In genomic region chr2:30328791-30329190, GRCm38 (mm10) we compare ENCODE assay signal across 25 mouse cellular contexts. TPM values are rescaled to one million over a fixed set of nuclear protein-coding genes. Genes with fewer than 3 reads are reported as not detected.
"Had no signal": no experiment of that assay in that cellular context is flagged by ENCODE, and none has a peak within 500 bp of the region (broad histone marks: within the 10 kb centered on the region; RNA-seq: fewer than 3 reads in every experiment).

No protein-coding gene starts in this region.

- DNase-seq: liver, postnatal 0 days; lung, adult 2 months; lung, postnatal 14 days; right cerebral cortex, postnatal 14 days; thymus, adult 2 months; thymus, postnatal 25 days; thymus, postnatal 4 days had no signal

- H3K4me3 ChIP-seq: lung, embryonic 15.5 days; megakaryocyte, embryonic 14.5 days; midbrain, embryonic 13.5 days; midbrain, embryonic 15.5 days; neural tube, embryonic 12.5 days; stomach, embryonic 15.5 days had no signal

- H3K4me1 ChIP-seq: lung, embryonic 15.5 days; megakaryocyte, embryonic 14.5 days; midbrain, embryonic 13.5 days; midbrain, embryonic 15.5 days; neural tube, embryonic 12.5 days; stomach, embryonic 15.5 days had no signal

- H3K27ac ChIP-seq: lung, embryonic 15.5 days; macrophage; midbrain, embryonic 13.5 days; midbrain, embryonic 15.5 days; neural tube, embryonic 12.5 days; stomach, embryonic 15.5 days; stomach, postnatal 0 days had no signal

- H3K27me3 ChIP-seq: lung, embryonic 15.5 days; megakaryocyte, embryonic 14.5 days; midbrain, embryonic 13.5 days; midbrain, embryonic 15.5 days; neural tube, embryonic 12.5 days; stomach, embryonic 15.5 days had no signal

RNA-seq across cellular contexts. Expression of gene Gm28038, which starts 47.9 kb away (rescaled TPM):
- total RNA-seq: megakaryocyte progenitor cell, adult 5-6 weeks; midbrain, postnatal 0 days; monocyte, adult 5-6 weeks; neutrophil, adult 5-6 weeks had no signal
- polyA plus RNA-seq: liver, postnatal 0 days; lung, adult 2 months; lung, embryonic 15.5 days; lung, postnatal 0 days; midbrain, embryonic 11.5 days; midbrain, embryonic 13.5 days; midbrain, embryonic 15.5 days; midbrain, postnatal 0 days; neural tube, embryonic 12.5 days; neural tube, embryonic 14.5 days; spleen, adult 2 months; stomach, embryonic 15.5 days; stomach, postnatal 0 days; testis, adult 2 months; thymus, adult 2 months; urinary bladder, adult 2 months had no signal
